Mouse (Mus musculus) embryonic facial prominence, embryonic 10.5 days (tissue): ENCODE measurements around the gene Bmper. TPM values are rescaled to one million over a fixed set of nuclear protein-coding genes. Genes with fewer than 3 reads are reported as not detected.

ENCODE experiments used
- DNase-seq: peaks from one replicate; pipeline ENCODE4 v3.0.0-alpha.2; 2017; ENCODE audit warnings: low spot score
- H3K27ac ChIP-seq: fragments of 300-500 bp; sonication (generic); replicated peaks from 2 replicates; pipeline ENCODE4 v1.5.1; 2016; ENCODE audit warnings: mild to moderate bottlenecking
- H3K27me3 ChIP-seq: fragments of 300-500 bp; sonication (generic); replicated peaks from 2 replicates; pipeline ENCODE4 v1.6.1; 2016; ENCODE audit warnings: low read depth, mild to moderate bottlenecking; ENCODE audit not compliant: poor library complexity, severe bottlenecking
- H3K36me3 ChIP-seq: fragments of 300-500 bp; sonication (generic); replicated peaks from 2 replicates; pipeline ENCODE4 v1.6.1; 2016; ENCODE audit warnings: mild to moderate bottlenecking, moderate library complexity
- H3K4me1 ChIP-seq: fragments of 300-500 bp; sonication (generic); 2 replicates; pipeline ENCODE4 v1.6.1; 2016
- H3K4me3 ChIP-seq: fragments of 300-500 bp; sonication (generic); 2 replicates; pipeline ENCODE4 v1.5.1; 2016; ENCODE audit warnings: mild to moderate bottlenecking, moderate library complexity
- H3K9me3 ChIP-seq: fragments of 300-500 bp; sonication (generic); 2 replicates; pipeline ENCODE4 v1.6.1; 2016; ENCODE audit warnings: mild to moderate bottlenecking
- WGBS: fragments of 180-500 bp; shearing (Covaris S2); methylation state at CpG from one replicate; pipeline ENCODE4 v1.1.7; 2016; 5-methylcytosine and 5-hydroxymethylcytosine counted together
- polyA plus RNA-seq: library from polyadenylated mRNA; unstranded; fragments of >200 nt; fragmentation: Nextera tagmentation; extraction: Ambion mirVana; gene quantifications from 2 replicates; pipeline ENCODE4 v1.2.1, GENCODE M21; 2016

The Bmper gene
- polyA plus RNA-seq, 1 experiment from 2014 or later, result 4.5 TPM

- 3% methylated on average over 3 of the region's 3 CpGs for WGBS
- Histone ChIP-seq H3K4me3 (no peak overlapping the region), H3K9me3 (no peaks in the 10 kb centered on the region), H3K27ac (no peak overlapping the region), H3K27me3 (peaks cover 34% of the 10 kb centered on the region), H3K36me3 (no peaks in the 10 kb centered on the region), H3K4me1 (peaks cover 34% of the 10 kb centered on the region)
- DNase-seq, result peak; percentile 42
Measured at GRCm38 (mm10) chr9:23205304-23205703, 17.6 kb upstream of the Bmper start.

- WGBS, result 62% methylated on average over 3 of the region's 3 CpGs
Measured at GRCm38 (mm10) chr9:23205757-23206156, 17.1 kb upstream of the Bmper start.

GRCm38 (mm10) chr9:23206181-23206580 is 16.7 kb upstream of the Bmper start:
- 85% methylated on average over 5 of the region's 5 CpGs for WGBS
- no peak for DNase-seq
- Histone ChIP-seq H3K4me1 (peaks cover 34% of the 10 kb centered on the region), H3K36me3 (no peaks in the 10 kb centered on the region), H3K9me3 (no peaks in the 10 kb centered on the region), H3K27ac (no peak overlapping the region), H3K4me3 (no peak overlapping the region), H3K27me3 (peaks cover 35% of the 10 kb centered on the region)

More at GRCm38 (mm10) chr9:23205757-23206156, 17.1 kb upstream of the Bmper start:
- DNase-seq, result no peak
- peaks cover 34% of the 10 kb centered on the region for H3K27me3 ChIP-seq
- no peaks in the 10 kb centered on the region for H3K9me3 ChIP-seq
- no peaks in the 10 kb centered on the region for H3K36me3 ChIP-seq
- peaks cover 34% of the 10 kb centered on the region for H3K4me1 ChIP-seq
- no peak overlapping the region for H3K27ac ChIP-seq
- H3K4me3 ChIP-seq, result no peak overlapping the region

GRCm38 (mm10) chr9:23212303-23212702 is 10.6 kb upstream of the Bmper start:
- Histone ChIP-seq H3K4me1 (0 out of 2 replicates have a peak, but pooled peaks cover 3% of the 10 kb centered on the region), H3K27me3 (peaks cover 25% of the 10 kb centered on the region; the same call in 1 of the 2 replicates), H3K36me3 (no peaks in the 10 kb centered on the region), H3K9me3 (no peaks in the 10 kb centered on the region), H3K4me3 (no peak overlapping the region), H3K27ac (no peak overlapping the region)
- peak; percentile 84 for DNase-seq
- WGBS, result 4% methylated on average over 11 of the region's 11 CpGs

GRCm38 (mm10) chr9:23219754-23220153 is 3.1 kb upstream of the Bmper start:
- no peak for DNase-seq
- Histone ChIP-seq H3K9me3 (no peaks in the 10 kb centered on the region), H3K4me1 (peaks cover 20% of the 10 kb centered on the region), H3K4me3 (no peak overlapping the region), H3K27me3 (peaks cover 65% of the 10 kb centered on the region), H3K36me3 (no peaks in the 10 kb centered on the region), H3K27ac (no peak overlapping the region)
- WGBS, result 50% methylated on average over 3 of the region's 3 CpGs

GRCm38 (mm10) chr9:23221976-23222375 is 900 bp upstream of the Bmper start:
- Histone ChIP-seq H3K4me1 (peaks cover 20% of the 10 kb centered on the region), H3K9me3 (no peaks in the 10 kb centered on the region), H3K36me3 (no peaks in the 10 kb centered on the region), H3K4me3 (peak overlapping the region; percentile 81), H3K27ac (peak overlapping the region; percentile 88), H3K27me3 (peaks cover 84% of the 10 kb centered on the region)
- DNase-seq, result no peak
- WGBS, result 11% methylated on average over 5 of the region's 5 CpGs

GRCm38 (mm10) chr9:23222492-23222840 is 410 bp upstream of the Bmper start:
- no peaks in the 10 kb centered on the region for H3K9me3 ChIP-seq
- WGBS, result under 1% methylated on average over 26 of the region's 26 CpGs
- H3K4me1 ChIP-seq, result peaks cover 21% of the 10 kb centered on the region
- peak; percentile 72 for DNase-seq
- H3K27ac ChIP-seq, result peak overlapping the region; percentile 88
- peaks cover 89% of the 10 kb centered on the region for H3K27me3 ChIP-seq
- H3K36me3 ChIP-seq, result no peaks in the 10 kb centered on the region
- H3K4me3 ChIP-seq, result peak overlapping the region; percentile 81

GRCm38 (mm10) chr9:23223549-23224077 is 737 bp downstream of the Bmper start:
- WGBS, result under 1% methylated on average over 29 of the region's 29 CpGs
- H3K4me3 ChIP-seq, result peak overlapping the region; percentile 81
- H3K27ac ChIP-seq, result peak overlapping the region; percentile 88
- DNase-seq, result no peak
- H3K4me1 ChIP-seq, result peaks cover 27% of the 10 kb centered on the region
- H3K27me3 ChIP-seq, result peaks cover 89% of the 10 kb centered on the region
- no peaks in the 10 kb centered on the region for H3K9me3 ChIP-seq
- no peaks in the 10 kb centered on the region for H3K36me3 ChIP-seq

GRCm38 (mm10) chr9:23233464-23234121 is 10.7 kb downstream of the Bmper start:
- Histone ChIP-seq H3K36me3 (no peaks in the 10 kb centered on the region), H3K4me1 (peaks cover 13% of the 10 kb centered on the region), H3K27me3 (no peaks in the 10 kb centered on the region), H3K9me3 (no peaks in the 10 kb centered on the region), H3K4me3 (no peak overlapping the region), H3K27ac (no peak overlapping the region; the same call in 1 of the 2 replicates)
- 71% methylated on average over 8 of the region's 8 CpGs for WGBS
- DNase-seq, result no peak

- H3K4me3 ChIP-seq, result no peak overlapping the region
- H3K9me3 ChIP-seq, result no peaks in the 10 kb centered on the region
- H3K4me1 ChIP-seq, result peaks cover 13% of the 10 kb centered on the region
- WGBS, result 63% methylated on average over 6 of the region's 6 CpGs
- peak; percentile 7 for DNase-seq
- no peak overlapping the region for H3K27ac ChIP-seq
- no peaks in the 10 kb centered on the region for H3K27me3 ChIP-seq
- no peaks in the 10 kb centered on the region for H3K36me3 ChIP-seq
Measured at GRCm38 (mm10) chr9:23235368-23236002, 12.6 kb downstream of the Bmper start.

- Histone ChIP-seq H3K27ac (no peak overlapping the region), H3K4me1 (peaks cover 13% of the 10 kb centered on the region), H3K9me3 (no peaks in the 10 kb centered on the region), H3K4me3 (no peak overlapping the region), H3K27me3 (no peaks in the 10 kb centered on the region), H3K36me3 (no peaks in the 10 kb centered on the region)
- no peak for DNase-seq
- 71% methylated on average over 6 of the region's 6 CpGs for WGBS
Measured at GRCm38 (mm10) chr9:23236635-23237279, 13.9 kb downstream of the Bmper start.

- H3K4me3 ChIP-seq, result no peak overlapping the region
- 64% methylated on average over 2 of the region's 2 CpGs for WGBS
- no peaks in the 10 kb centered on the region for H3K27me3 ChIP-seq
- H3K9me3 ChIP-seq, result no peaks in the 10 kb centered on the region
- peaks cover 15% of the 10 kb centered on the region for H3K4me1 ChIP-seq
- DNase-seq, result no peak
- H3K27ac ChIP-seq, result no peak overlapping the region
- no peaks in the 10 kb centered on the region for H3K36me3 ChIP-seq
Measured at GRCm38 (mm10) chr9:23239011-23239410, 16.1 kb downstream of the Bmper start.
